Mouse (Mus musculus): ENCODE data around the gene Myh7. TPM values are rescaled to one million over a fixed set of nuclear protein-coding genes. Genes with fewer than 3 reads are reported as not detected.
"Not testable (repeated sequence)": the region's sequence is repeated elsewhere in the genome, so short reads cannot be mapped to it uniquely, and the experiment has no call there.

Gene Myh7
- polyA plus RNA-seq, 1 experiment = 13.3 TPM

DNA sequence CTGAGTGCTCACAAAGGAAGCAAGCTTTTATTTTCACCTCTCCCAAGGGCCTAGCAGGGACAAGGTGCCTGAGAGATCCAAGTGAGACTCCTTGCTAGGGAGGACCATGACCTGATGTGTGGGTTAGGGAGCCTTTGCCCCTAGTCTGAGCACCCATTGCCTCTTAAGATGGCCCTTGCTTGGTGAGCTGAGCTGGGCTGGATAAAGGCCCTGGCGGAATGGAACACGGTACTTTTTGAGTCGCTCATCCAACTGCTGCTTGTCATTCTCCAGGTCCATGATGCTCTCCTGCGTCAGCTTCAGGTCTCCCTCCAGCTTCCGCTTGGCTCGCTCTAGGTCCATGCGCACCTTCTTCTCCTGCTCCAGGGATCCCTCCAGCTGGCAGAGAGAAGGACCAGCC is 12.5 kb downstream of the Myh7 start:
- TF ChIP-seq CTCF (IDR thresholded peaks at IDR 0.05; ENCODE audit: insufficient read depth, low read length) (no peak), POLR2A (IDR thresholded peaks at IDR 0.05; ENCODE audit: borderline replicate concordance, extremely low read depth, low read depth, low read length) (no peak)
- Histone ChIP-seq H3K4me3 (replicated peaks; ENCODE audit: extremely low read depth, low read depth, low read length) (no peak overlapping the region), H3K4me1 (ENCODE audit: control insufficient read depth, insufficient read depth, low read length) (no peaks in the 10 kb centered on the region)
- WGBS = 92% methylated on average over 7 of the region's 7 CpGs
- no peak for DNase-seq

DNA sequence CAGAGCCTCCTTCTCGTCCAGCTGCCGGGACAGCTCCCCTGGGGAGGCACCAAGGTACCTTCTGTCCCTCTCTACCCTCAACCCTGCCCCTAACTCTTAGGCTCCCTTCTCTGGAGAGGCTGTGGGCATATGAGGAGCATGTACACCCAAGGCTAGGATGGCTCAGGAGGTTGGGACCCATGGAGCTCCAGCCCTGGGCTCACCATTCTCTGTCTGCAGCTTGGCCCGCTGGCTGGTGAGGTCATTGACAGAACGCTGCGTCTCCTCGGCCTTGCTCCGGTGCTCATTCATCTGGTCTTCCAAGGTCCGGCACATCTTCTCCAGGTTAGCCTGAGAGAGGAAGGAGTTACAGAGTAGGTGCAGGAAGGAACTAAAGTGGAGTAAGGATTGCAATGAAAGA is 15.8 kb downstream of the Myh7 start:
- H3K4me1 ChIP-seq (ENCODE audit: control insufficient read depth, insufficient read depth, low read length) = no peaks in the 10 kb centered on the region
- no peak for TF ChIP-seq CTCF (IDR thresholded peaks at IDR 0.05; ENCODE audit: insufficient read depth, low read length)
- TF ChIP-seq POLR2A (IDR thresholded peaks at IDR 0.05; ENCODE audit: borderline replicate concordance, extremely low read depth, low read depth, low read length) = no peak
- DNase-seq = no peak
- WGBS = 87% methylated on average over 8 of the region's 8 CpGs
- H3K4me3 ChIP-seq (replicated peaks; ENCODE audit: extremely low read depth, low read depth, low read length) = no peak overlapping the region

DNA sequence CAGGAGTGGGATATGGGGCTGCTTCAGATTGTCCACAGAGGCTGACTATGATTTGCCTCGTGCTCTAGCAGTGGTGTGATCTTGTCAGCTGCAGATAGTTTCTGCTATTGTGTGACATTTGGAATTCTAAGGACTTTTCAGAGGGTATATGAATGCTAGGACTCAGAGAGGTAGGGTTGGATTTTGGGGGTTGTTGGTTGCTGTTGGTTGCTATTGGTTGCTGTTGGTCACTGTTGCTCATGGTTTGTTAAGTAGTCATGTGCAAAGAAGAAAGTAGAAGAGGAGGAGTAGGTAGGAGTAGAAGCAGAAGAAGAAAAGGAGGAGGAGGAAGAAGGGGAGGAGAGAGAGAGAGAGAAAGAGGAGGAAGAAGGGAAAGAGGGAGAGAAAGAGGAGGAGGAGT is 17.8 kb downstream of the Myh7 start, which contains the start of gene Gm17428:
Gene Gm17428 (plus strand): TSS at position 301 of the 400 bp plus-strand sequence.
- no peak for TF ChIP-seq CTCF (IDR thresholded peaks at IDR 0.05; ENCODE audit: insufficient read depth, low read length)
- TF ChIP-seq POLR2A (IDR thresholded peaks at IDR 0.05; ENCODE audit: borderline replicate concordance, extremely low read depth, low read depth, low read length) = no peak
- H3K4me3 ChIP-seq (replicated peaks; ENCODE audit: extremely low read depth, low read depth, low read length) = no peak within 1 kb of the TSS
- H3K4me1 ChIP-seq (ENCODE audit: control insufficient read depth, insufficient read depth, low read length) = no peaks in the 10 kb centered on the region
- WGBS = 62% methylated on average over 1 of the region's 1 CpGs
- DNase-seq = no peak

DNA sequence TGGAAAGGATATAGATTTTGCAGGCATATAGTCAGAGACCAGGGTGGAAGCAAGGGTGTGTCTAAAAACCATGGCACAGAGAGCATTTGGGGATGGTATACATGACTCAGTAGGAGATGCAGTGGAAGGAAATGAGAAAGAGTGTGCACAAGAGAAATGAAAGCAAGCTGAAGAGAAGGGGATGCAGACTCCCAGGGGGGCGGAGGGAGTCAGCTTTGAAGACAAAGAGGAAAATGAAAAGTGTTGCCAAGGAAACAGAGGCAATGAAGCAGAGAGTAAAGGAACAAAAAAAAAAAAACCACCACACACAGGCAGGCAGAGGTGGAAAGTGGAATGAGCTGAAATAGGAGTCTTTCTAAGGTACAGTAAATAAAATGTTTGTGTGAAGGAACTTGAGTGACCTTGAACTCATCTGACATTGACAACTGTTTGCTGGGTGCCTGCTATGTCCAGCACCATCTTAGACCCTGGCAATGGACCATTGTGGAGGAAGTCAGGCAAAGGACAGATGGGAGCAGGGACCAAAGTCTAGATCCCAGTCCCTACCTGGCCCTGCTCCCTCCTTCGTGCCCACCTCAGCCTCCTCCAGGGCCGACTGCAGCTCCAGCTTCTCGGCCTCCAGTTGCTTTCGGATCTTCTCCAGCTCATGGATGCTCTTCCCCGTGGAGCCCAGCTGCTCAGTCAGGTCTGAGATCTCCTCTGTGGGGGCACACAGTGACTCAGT is 20.2 kb downstream of the Myh7 start:
- H3K4me1 ChIP-seq (ENCODE audit: control insufficient read depth, insufficient read depth, low read length) = no peaks in the 10 kb centered on the region
- no peak for DNase-seq
- TF ChIP-seq CTCF (IDR thresholded peaks at IDR 0.05; ENCODE audit: insufficient read depth, low read length) (no peak), POLR2A (IDR thresholded peaks at IDR 0.05; ENCODE audit: borderline replicate concordance, extremely low read depth, low read depth, low read length) (no peak)
- H3K4me3 ChIP-seq (replicated peaks; ENCODE audit: extremely low read depth, low read depth, low read length) = no peak overlapping the region
- 79% methylated on average over 6 of the region's 6 CpGs for WGBS

DNA sequence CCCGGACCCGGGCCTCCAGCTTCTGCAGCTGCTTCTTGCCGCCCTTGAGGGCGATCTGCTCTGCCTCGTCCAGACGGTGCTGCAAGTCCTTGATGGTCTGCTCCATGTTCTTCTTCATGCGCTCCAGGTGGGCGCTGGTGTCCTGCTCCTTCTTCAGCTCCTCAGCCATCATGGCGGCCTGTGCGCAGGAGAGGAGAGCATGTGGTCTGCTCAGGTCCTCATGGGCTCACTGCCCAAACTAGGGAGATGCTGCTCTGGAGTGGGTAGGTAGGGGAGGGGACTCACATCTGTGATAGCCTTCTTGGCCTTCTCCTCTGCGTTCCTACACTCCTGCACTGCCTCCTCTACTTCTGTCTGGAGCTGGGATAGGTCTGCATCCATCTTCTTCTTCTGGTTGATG is 21.6 kb downstream of the Myh7 start:
- 87% methylated on average over 10 of the region's 11 CpGs for WGBS
- not testable (repeated sequence) for H3K4me3 ChIP-seq (replicated peaks; ENCODE audit: extremely low read depth, low read depth, low read length); DNase-seq; H3K4me1 ChIP-seq (ENCODE audit: control insufficient read depth, insufficient read depth, low read length)

DNA sequence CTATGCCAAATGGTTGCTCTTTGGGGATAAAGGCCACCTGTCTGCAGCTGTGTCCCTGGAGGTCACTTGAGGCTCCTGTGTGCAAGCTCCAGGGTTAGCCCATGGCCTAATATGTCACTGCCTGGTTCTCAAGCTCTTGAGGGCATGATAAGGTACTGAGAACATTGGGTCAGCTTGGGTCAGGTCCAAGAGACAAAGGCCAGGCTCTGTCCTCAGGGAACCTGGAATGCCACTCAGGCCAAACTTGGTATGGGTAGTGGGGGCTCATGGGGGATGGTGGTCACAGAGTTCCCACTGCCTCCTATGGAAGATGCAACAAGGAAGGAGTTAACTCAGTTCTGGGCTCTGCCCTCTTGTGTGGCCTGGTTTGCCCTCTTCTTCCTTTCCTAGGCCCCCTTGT is 26.1 kb downstream of the Myh7 start:
- no peak for DNase-seq
- no peak overlapping the region for H3K4me3 ChIP-seq (replicated peaks; ENCODE audit: extremely low read depth, low read depth, low read length)

DNA sequence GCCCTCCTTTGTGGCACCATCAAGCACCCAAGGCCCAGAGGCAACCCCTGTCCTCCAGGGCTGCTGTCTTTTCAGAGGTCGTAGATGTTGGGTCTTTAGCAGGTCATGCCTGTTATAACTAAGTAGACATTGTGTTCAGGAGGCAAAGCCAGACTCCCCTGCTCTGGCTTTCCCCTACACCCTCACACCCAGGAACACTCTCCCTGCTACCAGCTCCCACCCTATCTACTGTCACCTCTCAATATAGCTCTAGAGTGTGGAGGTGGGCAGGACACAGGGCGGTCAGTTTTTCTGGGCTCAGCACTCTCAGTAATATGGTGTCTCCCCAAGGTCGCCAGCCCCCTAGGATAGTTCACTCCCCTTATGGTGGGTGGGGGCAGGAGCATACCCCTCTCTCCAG is 26.6 kb downstream of the Myh7 start:
- TF ChIP-seq POLR2A (IDR thresholded peaks at IDR 0.05; ENCODE audit: borderline replicate concordance, extremely low read depth, low read depth, low read length) (no peak), CTCF (IDR thresholded peaks at IDR 0.05; ENCODE audit: insufficient read depth, low read length) (no peak)
- H3K4me3 ChIP-seq (replicated peaks; ENCODE audit: extremely low read depth, low read depth, low read length) = no peak overlapping the region
- H3K4me1 ChIP-seq (ENCODE audit: control insufficient read depth, insufficient read depth, low read length) = no peaks in the 10 kb centered on the region
- 78% methylated on average over 3 of the region's 3 CpGs for WGBS
- DNase-seq = no peak

More for the DNA sequence above, 26.1 kb downstream of the Myh7 start:
- no peaks in the 10 kb centered on the region for H3K4me1 ChIP-seq (ENCODE audit: control insufficient read depth, insufficient read depth, low read length)
- no peak for TF ChIP-seq CTCF (IDR thresholded peaks at IDR 0.05; ENCODE audit: insufficient read depth, low read length)
- no peak for TF ChIP-seq POLR2A (IDR thresholded peaks at IDR 0.05; ENCODE audit: borderline replicate concordance, extremely low read depth, low read depth, low read length)

DNA sequence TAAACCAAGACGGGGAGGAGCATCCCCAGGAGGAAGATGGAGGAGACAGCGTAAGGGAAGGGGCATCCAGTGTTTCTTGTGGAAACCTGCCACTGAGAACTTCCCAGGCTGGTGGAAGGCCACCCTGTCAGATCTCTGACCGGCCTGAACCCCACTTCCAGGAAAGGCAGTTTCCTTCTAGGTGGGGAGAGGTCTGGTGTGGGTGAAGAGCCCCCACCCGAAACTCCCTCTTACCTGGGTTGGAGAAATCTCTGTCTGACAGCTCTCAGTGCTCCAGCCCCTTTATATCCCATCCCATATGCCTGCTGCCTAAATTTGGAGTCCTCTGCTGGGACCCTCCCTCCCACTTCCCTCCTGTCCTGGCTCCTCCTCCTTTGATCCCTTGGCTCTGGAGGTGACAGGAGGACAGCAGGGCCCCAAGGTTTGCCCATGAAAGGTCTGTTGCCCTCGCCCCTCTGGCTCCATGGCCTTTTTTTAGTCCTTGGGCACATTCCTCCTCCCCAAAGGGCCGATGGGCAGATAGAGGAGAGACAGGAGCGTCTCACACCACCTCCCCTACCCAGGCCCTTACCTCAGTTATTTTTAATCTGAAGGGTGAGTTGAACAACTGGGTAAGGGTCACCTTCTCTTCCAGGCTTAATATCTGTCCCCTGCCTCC is 28.0 kb downstream of the Myh7 start, which contains the start of gene Myh6:
Gene Myh6 (minus strand): TSS at position 608 of the 658 bp plus-strand sequence.
- Histone ChIP-seq H3K4me1 (ENCODE audit: control insufficient read depth, insufficient read depth, low read length) (no peaks in the 10 kb centered on the region), H3K4me3 (replicated peaks; ENCODE audit: extremely low read depth, low read depth, low read length) (no peak within 1 kb of the TSS)
- WGBS = 71% methylated on average over 7 of the region's 7 CpGs
- DNase-seq = no peak
- TF ChIP-seq POLR2A (IDR thresholded peaks at IDR 0.05; ENCODE audit: borderline replicate concordance, extremely low read depth, low read depth, low read length) (no peak), CTCF (IDR thresholded peaks at IDR 0.05; ENCODE audit: insufficient read depth, low read length) (no peak)

DNA sequence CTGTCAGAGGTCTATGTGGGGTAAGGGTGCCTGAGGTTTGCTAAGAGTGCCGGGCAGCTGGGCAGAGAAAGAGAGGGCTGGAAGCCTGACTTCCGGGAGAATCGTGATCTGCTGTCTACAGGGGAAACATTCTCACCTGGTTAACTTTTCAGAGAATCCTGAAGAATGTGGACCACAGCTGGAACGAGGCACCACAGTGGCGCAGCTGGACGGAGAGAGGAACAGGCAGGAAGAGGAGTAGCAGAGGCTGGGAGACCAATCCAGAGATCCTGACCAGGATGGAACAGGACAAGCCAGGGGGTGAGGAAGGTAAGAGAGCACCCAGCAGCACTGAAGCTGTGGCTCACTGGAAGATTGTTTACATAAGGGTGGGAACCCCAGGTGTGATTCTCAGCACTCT is 28.8 kb downstream of the Myh7 start:
- 52% methylated on average over 6 of the region's 6 CpGs for WGBS
- DNase-seq = no peak
- H3K4me1 ChIP-seq (ENCODE audit: control insufficient read depth, insufficient read depth, low read length) = no peaks in the 10 kb centered on the region
- no peak overlapping the region for H3K4me3 ChIP-seq (replicated peaks; ENCODE audit: extremely low read depth, low read depth, low read length)
- TF ChIP-seq POLR2A (IDR thresholded peaks at IDR 0.05; ENCODE audit: borderline replicate concordance, extremely low read depth, low read depth, low read length) = no peak
- TF ChIP-seq CTCF (IDR thresholded peaks at IDR 0.05; ENCODE audit: insufficient read depth, low read length) = no peak

DNA sequence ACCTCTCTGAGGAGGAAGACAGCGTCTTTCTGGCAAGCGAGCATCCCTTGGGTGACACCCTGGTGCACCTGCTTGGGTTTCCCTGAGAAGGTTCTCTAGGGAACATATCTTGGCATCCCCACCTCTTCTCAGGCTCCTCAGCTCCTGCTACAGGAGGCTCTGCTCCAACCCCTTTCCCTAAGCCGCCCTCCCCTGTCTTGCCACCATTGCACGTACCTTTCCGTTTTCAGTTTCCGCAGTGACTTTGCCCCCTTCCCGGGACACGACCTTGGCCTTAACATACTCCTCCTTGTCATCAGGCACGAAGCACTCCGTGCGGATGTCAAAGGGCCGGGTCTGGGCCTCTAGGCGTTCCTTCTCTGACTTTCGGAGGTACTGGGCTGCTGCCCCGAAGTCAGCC is 29.4 kb downstream of the Myh7 start:
- 72% methylated on average over 15 of the region's 15 CpGs for WGBS
- H3K4me3 ChIP-seq (replicated peaks; ENCODE audit: extremely low read depth, low read depth, low read length) = no peak overlapping the region
- TF ChIP-seq CTCF (IDR thresholded peaks at IDR 0.05; ENCODE audit: insufficient read depth, low read length) (no peak), POLR2A (IDR thresholded peaks at IDR 0.05; ENCODE audit: borderline replicate concordance, extremely low read depth, low read depth, low read length) (no peak)
- no peaks in the 10 kb centered on the region for H3K4me1 ChIP-seq (ENCODE audit: control insufficient read depth, insufficient read depth, low read length)
- no peak for DNase-seq
